Mouse (Mus musculus) urinary bladder, postnatal 36 days (tissue): ENCODE results near the gene Nlk.
"Not testable (repeated sequence)": the region's sequence is repeated elsewhere in the genome, so short reads cannot be mapped to it uniquely, and the experiment has no call there.

Experiments used
- DNase-seq, 2 experiments: peaks; one replicate each; pipeline ENCODE4 v3.0.0; 2022; ENCODE audit warnings: low spot score in 2 of 2, mixed read lengths in 1 of 2

Gene Nlk

GRCm38 (mm10) chr11:78598763-78599415 lies 98.3 kb downstream of the Nlk start:
- DNase-seq: no peak

GRCm38 (mm10) chr11:78596750-78597149 lies 100.4 kb downstream of the Nlk start:
- DNase-seq: no peak

GRCm38 (mm10) chr11:78595773-78596172 lies 101.4 kb downstream of the Nlk start:
- no peak for DNase-seq

DNA sequence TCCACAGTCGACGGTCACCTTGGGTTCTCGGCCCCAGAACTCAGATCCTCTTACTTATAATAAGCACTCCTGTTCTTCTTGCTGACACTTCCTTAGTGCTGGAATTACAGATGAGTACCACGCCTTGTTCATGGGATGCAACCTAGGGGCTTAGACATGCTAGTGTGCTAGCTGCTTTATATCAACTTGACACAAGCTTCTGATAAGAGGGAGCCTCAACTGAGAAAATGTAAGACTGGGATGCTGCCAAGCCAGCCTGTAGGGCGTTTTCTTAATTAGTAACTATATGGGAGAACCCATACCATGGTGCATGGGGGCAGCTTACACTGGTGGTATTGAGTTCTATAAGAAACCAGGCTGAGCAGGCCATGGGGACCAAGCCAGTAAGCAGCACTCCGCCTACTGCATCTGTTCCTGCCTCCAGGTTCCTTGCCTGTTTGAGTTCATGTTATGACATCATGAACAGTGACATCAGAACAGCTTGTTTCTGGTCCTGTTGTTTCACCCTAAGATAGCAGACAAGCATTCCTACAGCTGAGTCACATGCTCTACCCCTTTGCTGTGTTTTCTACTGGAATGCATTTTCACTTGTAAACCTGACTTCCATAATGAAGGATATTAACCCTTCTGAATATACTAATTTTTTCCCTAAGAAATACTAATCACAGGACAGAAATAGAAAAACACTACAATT lies 102.8 kb downstream of the Nlk start:
- no peak for DNase-seq

DNA sequence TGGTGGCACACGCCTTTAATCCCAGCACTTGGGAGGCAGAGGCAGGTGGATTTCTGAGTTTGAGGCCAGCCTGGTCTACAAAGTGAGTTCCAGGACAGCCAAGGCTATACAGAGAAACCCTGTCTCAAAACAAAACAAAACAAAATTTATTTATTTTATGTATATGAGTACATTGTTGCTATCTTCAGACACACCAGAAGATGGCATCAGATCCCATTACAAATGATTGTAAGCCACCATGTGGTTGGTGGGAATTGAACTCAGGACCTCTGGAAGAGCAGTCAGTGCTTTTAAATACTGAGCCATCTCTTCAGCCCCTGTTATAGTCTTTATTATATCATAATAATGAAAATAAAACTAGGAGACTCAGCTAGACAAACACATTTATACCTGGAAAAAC lies 109.5 kb downstream of the Nlk start:
- DNase-seq: not testable (repeated sequence)

- DNase-seq: no peak
Measured at GRCm38 (mm10) chr11:78586099-78586498, 111.1 kb downstream of the Nlk start.

DNA sequence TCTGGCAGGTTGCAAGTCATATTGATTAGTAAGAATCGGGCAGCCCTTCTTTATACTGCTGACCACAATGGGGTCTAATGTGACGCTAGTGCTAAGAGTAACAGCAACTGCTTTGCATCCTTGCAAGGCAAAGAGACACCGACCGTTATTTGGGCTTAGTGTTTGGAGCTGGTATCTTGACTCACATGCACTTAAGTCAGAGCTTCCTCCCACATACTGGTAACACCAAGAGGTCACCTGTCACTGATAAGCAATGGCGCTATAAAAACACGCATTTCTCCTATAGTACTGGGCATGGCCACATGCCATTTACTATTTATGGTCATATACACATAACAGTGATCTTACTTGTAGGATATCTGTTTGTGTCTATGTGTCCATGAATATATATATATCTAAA lies 114.3 kb downstream of the Nlk start:
- no peak for DNase-seq

GRCm38 (mm10) chr11:78574975-78575374 lies 122.2 kb downstream of the Nlk start:
- no peak for DNase-seq

DNA sequence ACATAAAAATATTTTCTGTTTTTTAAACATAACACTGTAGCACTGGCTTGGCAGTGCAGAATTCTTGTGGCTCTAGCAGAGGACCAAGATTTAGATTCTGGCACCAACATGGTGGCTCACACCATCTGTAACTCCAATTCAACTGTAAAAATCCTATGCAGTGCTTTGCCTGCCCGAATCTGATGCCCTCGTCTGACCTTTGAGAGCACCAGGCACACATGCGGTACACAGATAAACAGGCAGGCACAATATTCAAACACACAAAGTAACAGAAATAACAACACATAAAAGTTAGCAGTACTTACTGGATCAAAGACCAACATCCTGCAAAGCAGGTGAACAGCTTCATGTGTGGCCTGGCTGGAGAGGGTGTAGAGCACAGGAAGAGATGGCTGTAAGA lies 122.6 kb downstream of the Nlk start:
- DNase-seq: no peak

- DNase-seq: not testable (repeated sequence)
Measured at GRCm38 (mm10) chr11:78574031-78574430, 123.1 kb downstream of the Nlk start.

GRCm38 (mm10) chr11:78571854-78572253 lies 125.3 kb downstream of the Nlk start:
- no peak for DNase-seq

DNA sequence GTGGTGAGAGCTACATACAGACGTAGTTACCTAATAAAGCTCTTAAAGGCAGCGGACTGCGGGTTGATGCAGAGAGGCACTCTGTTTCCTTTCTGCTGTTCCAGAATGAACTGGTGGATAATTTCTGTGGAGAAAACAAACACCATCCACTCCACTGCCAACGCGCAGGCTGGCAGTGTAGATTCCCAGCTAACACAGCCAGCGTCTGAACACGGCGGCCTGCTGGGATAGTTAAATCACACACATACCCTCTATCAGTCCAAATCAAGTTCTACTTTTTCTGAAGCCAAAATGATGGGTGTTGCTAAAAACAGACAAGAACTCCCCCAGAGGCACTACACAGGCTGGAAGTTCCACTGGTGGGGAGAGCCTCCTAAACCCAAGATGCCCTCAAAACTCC lies 125.7 kb downstream of the Nlk start:
- DNase-seq: no peak

GRCm38 (mm10) chr11:78569806-78570205 lies 127.4 kb downstream of the Nlk start:
- DNase-seq: no peak

DNA sequence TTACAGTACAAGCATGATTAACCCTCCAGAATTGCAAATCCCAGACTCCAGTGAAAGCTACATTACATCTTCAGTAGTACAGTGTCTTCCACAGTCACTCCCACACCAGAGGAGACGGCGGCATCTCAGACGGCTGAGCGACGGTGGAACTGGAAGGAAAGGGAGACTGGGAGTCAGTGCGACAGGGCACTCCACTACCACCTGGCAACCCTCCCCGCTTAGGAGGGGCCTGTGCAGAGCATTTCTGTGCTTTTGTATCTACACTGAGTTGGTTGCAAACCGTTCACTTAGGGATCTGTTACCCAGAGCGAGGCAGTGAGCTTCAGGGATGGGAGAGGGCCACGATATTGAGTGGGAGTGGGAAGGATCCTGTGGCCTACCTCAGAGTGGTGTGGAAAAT lies 128.3 kb downstream of the Nlk start:
- no peak for DNase-seq

DNA sequence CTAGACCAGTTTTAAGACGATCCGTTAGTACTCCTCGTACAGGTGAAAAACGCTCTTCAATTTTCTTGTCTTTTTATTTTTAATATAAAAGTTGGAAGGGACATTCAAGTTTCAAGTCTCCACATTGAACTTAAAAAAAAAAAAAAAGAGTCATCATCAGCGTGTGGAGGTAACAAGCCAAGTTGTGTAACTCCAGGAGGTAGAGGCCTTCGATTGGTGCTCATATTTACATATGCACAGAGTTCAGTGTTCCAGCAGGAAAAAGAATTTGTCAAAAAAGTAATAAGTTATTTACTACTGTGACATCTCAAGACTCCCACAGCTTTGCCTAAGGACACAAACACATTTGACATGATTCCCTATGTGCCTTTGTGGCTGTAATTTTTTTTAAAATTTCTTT lies 129.6 kb downstream of the Nlk start:
- DNase-seq: no peak

- DNase-seq: no peak
Measured at GRCm38 (mm10) chr11:78566775-78567174, 130.4 kb downstream of the Nlk start.

GRCm38 (mm10) chr11:78560447-78560846 lies 136.7 kb downstream of the Nlk start:
- peak; percentile 45 to 56 for DNase-seq

GRCm38 (mm10) chr11:78557241-78557640 lies 139.9 kb downstream of the Nlk start:
- no peak for DNase-seq

GRCm38 (mm10) chr11:78556070-78556469 lies 141.1 kb downstream of the Nlk start:
- no peak for DNase-seq

GRCm38 (mm10) chr11:78555623-78556022 lies 141.6 kb downstream of the Nlk start:
- no peak for DNase-seq

DNA sequence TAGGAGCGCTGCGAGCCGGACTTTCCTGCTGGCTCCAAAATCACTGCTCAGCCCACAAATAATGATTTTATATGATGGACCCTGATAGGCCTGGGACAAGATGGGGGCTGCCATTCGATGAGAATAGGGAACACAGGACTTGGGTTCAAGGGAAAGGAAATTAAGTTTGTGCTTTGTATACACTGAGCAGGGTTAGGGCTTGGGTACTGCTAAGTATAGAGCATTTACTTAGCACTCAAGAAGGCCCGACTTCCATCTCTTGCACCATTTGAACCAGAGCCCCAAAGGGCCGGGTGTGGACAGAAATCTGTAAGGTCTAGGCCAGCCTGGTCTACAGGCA lies 146.1 kb downstream of the Nlk start:
- no peak for DNase-seq

- DNase-seq: peak; percentile 89 to 95
Measured at GRCm38 (mm10) chr11:78550168-78551058, 146.8 kb downstream of the Nlk start, which contains the start of gene Tmem97. Gene Tmem97, minus strand, starts transcription at chr11:78550777.
